Mouse (Mus musculus) E14TG2a.4 (cell line): Measurements from ENCODE around the gene Eif3c.

Source experiments
- H3K27me3 ChIP-seq: 2 replicates; pipeline ENCODE4 v1.6.1; 2014; ENCODE audit warnings: low read length, control low read depth; ENCODE audit not compliant: insufficient read depth
- H3K36me3 ChIP-seq: 2 replicates; pipeline ENCODE4 v1.6.1; 2014; ENCODE audit warnings: low read length, control low read depth; ENCODE audit not compliant: insufficient read depth
- H3K4me1 ChIP-seq: replicated peaks from 2 replicates; pipeline ENCODE4 v1.6.1; 2014; ENCODE audit warnings: low read depth, low read length, control low read depth
- H3K4me3 ChIP-seq: replicated peaks from 2 replicates; pipeline ENCODE4 v1.5.1; 2014; ENCODE audit warnings: mild to moderate bottlenecking, low read length
- H3K9me3 ChIP-seq: 2 replicates; pipeline ENCODE4 v1.6.1; 2014; ENCODE audit warnings: low read length, control low read depth
- CTCF ChIP-seq: conservative IDR thresholded peaks from 2 replicates; pipeline ENCODE4 v1.5.1; 2014; ENCODE audit warnings: low read length
- NANOG ChIP-seq: IDR thresholded peaks from 2 replicates; pipeline ENCODE4 v1.6.1; 2014; ENCODE audit warnings: borderline replicate concordance, low read length, mixed read lengths
- POU5F1 ChIP-seq: IDR thresholded peaks from 2 replicates; pipeline ENCODE4 v1.6.1; 2014; ENCODE audit warnings: low read length, borderline replicate concordance

The Eif3c gene

GRCm38 (mm10) chr7:126497966-126498365 lies 68.2 kb downstream of the Eif3c start:
- Histone ChIP-seq H3K36me3 (peaks cover 83% of the 10 kb centered on the region), H3K27me3 (no peaks in the 10 kb centered on the region), H3K9me3 (no peaks in the 10 kb centered on the region), H3K4me1 (peaks cover 72% of the 10 kb centered on the region), H3K4me3 (no peak overlapping the region)
- TF ChIP-seq NANOG = no peak
- TF ChIP-seq POU5F1 = no peak
- no peak for TF ChIP-seq CTCF

- Histone ChIP-seq H3K36me3 (peaks cover 98% of the 10 kb centered on the region), H3K4me1 (peaks cover 85% of the 10 kb centered on the region), H3K27me3 (no peaks in the 10 kb centered on the region), H3K9me3 (no peaks in the 10 kb centered on the region), H3K4me3 (no peak overlapping the region)
- TF ChIP-seq NANOG (no peak), POU5F1 (no peak), CTCF (no peak)
These were observed 69.7 kb downstream of the Eif3c start for GRCm38 (mm10) chr7:126496475-126496874.
